Mouse (Mus musculus) cerebellum, postnatal 14 days (tissue): ENCODE data around the gene Tmc6.
"Not testable (repeated sequence)": the region's sequence is repeated elsewhere in the genome, so short reads cannot be mapped to it uniquely, and the experiment has no call there.

Experiments used
- DNase-seq, 2 experiments: peaks; one replicate each; pipeline ENCODE4 v3.0.0; 2021; ENCODE audit warnings: mixed read lengths in 2 of 2

Tmc6 gene

GRCm38 (mm10) chr11:117810401-117811046, 28.5 kb upstream of the Tmc6 start:
- DNase-seq, result peak; percentile 54 to 78

GRCm38 (mm10) chr11:117809407-117810311, 27.7 kb upstream of the Tmc6 start, which contains the start of the genes Gm20708 and Syngr2:
Gene Gm20708, plus strand, starts transcription at chr11:117809668.
Gene Syngr2, plus strand, starts transcription at chr11:117809668.
- DNase-seq, result no peak

- DNase-seq, result no peak
Measured at GRCm38 (mm10) chr11:117806781-117807180, 24.8 kb upstream of the Tmc6 start.

GRCm38 (mm10) chr11:117803166-117803688, 21.2 kb upstream of the Tmc6 start:
- DNase-seq, result no peak

GRCm38 (mm10) chr11:117801650-117802049, 19.7 kb upstream of the Tmc6 start:
- DNase-seq, result no peak

- no peak for DNase-seq
Measured at GRCm38 (mm10) chr11:117800038-117800437, 18.0 kb upstream of the Tmc6 start.

DNA sequence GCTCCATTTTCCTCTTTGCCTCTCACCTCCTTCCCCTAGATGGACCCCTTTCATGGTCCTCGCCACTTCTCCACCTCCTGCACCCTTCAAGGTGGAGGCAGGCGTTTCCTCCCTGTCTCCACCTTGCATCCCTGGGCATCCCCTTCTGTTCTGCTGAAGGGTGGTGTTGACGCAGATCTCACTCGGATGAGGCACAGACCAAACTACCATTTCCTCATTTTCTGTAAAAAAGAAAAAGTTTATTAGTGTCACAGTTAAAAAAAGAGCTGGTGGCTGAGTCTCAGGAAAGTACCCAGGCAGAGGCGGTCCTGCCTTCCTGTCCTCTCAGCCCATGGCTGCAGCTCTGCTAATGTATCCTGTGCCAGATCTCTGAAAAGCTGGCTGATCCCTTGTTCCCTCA, 17.2 kb upstream of the Tmc6 start:
- DNase-seq, result no peak

- no peak for DNase-seq
Measured at GRCm38 (mm10) chr11:117798160-117798541, 16.2 kb upstream of the Tmc6 start.

- DNase-seq, result no peak
Measured at GRCm38 (mm10) chr11:117797511-117798159, 15.6 kb upstream of the Tmc6 start, which contains the start of gene 6030468B19Rik. Gene 6030468B19Rik, plus strand, starts transcription at chr11:117797660.

DNA sequence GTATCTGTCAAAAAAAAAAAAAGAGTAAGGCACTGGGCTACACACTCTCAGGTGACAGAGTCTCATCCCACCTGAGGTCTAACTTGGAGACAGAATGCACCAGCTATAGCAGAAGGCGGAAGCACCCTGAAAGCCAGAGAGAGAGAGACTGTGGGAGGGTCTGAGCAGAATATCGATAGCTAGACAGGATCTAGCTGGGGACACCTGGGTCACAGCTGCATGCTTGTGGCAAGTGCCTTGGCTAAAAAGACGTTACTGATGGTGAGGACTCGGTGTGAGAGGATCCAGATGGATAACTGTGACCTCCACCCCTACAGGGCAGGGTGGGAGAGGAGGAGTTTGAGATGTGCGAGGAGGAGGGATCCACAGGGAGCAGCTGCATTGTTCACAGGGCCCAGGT, 15.0 kb upstream of the Tmc6 start:
- DNase-seq, result no peak

GRCm38 (mm10) chr11:117794035-117794551, 12.1 kb upstream of the Tmc6 start:
- DNase-seq, result no peak

DNA sequence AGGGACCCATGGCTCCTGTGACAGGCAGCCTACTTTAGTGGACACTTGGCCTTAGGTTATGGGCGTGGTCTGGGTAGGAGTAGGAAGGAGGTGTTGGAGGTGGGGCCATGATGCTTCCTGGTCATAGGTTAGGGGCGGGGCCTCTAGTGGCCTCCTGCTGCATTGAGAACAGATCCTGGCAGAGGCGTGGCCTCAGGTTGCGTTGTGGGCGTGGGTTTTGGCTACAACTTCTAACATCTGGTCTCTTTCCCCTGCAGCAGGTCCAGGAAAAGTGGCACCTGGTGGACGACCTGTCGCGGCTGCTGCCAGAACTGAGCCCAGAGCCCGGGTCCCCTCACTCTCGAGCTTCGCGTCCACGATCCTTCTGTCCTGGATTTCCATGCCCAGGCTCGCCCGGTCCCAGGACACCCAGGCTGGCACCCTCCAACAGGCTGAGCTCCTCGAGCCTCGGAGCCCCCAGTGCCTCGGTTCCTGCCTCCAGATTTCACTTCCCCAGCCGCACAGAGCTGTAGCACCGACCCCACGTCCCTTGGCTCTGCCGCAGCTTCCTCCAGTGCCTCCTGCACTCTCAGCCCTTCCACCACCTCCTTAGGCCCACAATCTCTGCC, 10.4 kb upstream of the Tmc6 start:
- DNase-seq, result no peak

GRCm38 (mm10) chr11:117791441-117791761, 9.4 kb upstream of the Tmc6 start:
- DNase-seq, result no peak

GRCm38 (mm10) chr11:117790703-117791440, 8.9 kb upstream of the Tmc6 start:
- DNase-seq, result no peak

- peak; percentile 68 to 78 for DNase-seq
Measured at GRCm38 (mm10) chr11:117790286-117790685, 8.3 kb upstream of the Tmc6 start.

GRCm38 (mm10) chr11:117788481-117788880, 6.5 kb upstream of the Tmc6 start:
- DNase-seq, result not testable (repeated sequence)

- DNase-seq, result peak; percentile 74 to 82
Measured at GRCm38 (mm10) chr11:117786294-117786693, 4.3 kb upstream of the Tmc6 start.

GRCm38 (mm10) chr11:117783683-117784309, 1.8 kb upstream of the Tmc6 start:
- DNase-seq, result peak in 1 of 2 experiments; percentile 23

DNA sequence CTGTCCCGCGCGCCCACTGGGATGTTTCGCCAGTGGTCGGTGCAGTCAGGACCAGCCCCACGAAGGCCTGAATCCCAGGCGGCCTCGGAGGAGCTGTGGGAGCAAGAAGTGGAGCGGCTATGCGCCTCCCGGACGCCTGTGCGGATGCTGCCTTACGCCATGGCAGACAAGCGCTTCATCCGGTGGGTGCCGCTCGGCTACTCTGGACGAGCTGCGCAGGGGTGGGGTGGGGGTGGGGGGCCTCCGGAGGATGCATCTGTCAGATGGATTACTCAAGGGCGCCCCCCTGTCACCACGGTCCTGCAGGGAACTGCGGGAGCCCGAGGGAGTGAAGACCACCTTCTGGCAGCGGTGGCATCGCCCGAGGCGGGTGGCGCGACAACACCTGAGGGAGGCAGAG, 1.1 kb upstream of the Tmc6 start:
- DNase-seq, result peak; percentile 63 to 77

- DNase-seq, result no peak
Measured at GRCm38 (mm10) chr11:117782705-117783034, 672 bp upstream of the Tmc6 start.

DNA sequence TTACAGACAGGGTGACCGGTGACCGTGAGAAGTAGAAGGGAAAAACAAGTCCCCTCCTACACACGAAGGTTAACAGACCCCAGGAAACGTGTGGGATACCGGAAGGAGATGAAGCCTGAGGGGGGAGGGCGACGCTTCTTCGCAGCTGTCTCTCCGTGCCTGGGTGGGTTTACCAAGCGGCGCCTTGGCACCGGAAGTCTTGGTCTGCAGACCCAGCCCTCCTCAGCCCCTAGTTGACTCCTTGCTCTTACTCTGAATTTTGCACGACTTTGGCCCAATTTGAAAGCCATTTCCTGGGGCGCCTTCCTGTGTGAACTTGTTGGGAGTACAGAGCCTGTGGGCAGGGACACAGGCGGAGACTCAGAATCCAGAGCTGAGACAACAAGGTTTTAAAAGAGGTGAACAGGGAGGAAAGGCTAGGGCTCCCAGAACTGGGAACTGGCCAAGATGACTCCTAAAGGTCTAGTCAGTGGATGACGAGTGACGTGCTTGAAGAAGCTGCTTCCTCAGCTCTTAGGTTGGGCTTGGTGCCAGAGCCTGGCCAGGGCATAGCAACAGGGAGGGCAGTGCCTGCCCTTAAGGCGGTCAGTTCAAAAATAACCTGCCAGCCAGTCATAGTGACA, 688 bp downstream of the Tmc6 start:
- DNase-seq, result peak; percentile 41 to 64
